Mouse (Mus musculus): ENCODE data around the gene Prr14l.

DNA sequence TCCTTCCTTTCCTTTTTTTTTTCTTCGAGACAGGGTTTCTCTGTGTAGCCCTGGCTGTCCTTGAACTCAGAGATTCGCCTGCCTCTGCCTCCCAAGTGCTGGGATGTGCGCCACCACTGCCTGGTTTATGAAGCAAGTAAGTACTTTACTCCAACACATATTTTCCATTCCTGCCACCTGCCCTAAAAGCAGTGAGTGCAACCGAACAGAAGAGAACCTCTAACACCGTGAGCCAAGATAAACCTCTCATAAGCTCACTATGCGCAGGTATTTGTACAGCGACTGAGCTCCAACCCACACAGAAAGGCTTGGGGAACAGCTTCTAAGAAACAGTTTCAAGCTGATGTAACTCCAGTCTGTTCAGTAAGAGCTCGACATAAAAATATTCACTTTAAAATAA is 97.9 kb downstream of the Prr14l start:
- TF ChIP-seq CTCF (IDR thresholded peaks at IDR 0.05; ENCODE audit: control insufficient read depth, insufficient read depth, insufficient replicate concordance, low read depth, low read length), result no peak
- no peak for TF ChIP-seq POLR2A (IDR thresholded peaks at IDR 0.05; ENCODE audit: control insufficient read depth, low read depth, low read length)
